Comparison of ENCODE assay signal across 26 mouse cellular contexts in the genomic region with DNA sequence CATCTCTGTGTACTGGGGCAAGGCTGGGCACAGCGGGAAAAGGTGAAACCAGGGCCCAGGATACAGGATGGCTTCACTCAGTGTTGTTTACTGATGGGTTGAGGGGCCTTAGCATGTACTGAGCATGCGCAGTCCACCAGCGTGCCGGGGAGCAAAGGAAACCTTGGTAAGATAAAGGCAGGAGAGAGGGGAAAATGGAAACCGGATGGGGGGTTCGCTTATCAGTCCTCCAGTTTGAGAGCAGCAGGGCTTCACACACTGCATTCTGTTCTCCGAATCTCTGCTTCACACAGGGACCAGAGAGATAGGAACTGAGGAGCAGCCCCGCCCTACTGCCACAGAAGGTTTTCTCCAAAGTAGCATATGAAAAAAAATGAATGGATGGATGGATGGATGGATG.
DNase-seq lines count a peak whose midpoint lies in the region; ATAC-seq and TF ChIP-seq lines count a peak whose summit lies in the region.
"Had no signal": no experiment of that assay in that cellular context is flagged by ENCODE, and none has a peak within 500 bp of the region (broad histone marks: within the 10 kb centered on the region; RNA-seq: fewer than 3 reads in every experiment).

No protein-coding gene starts in this region.

- H3K4me3 ChIP-seq in heart, embryonic 14.5 days (ENCODE audit: control insufficient read depth in 1 of 2, insufficient read depth in 1 of 2, low read depth in 1 of 2, low read length in 2 of 2), result no peak overlapping the region
- no peak overlapping the region for H3K4me3 ChIP-seq in midbrain, embryonic 10.5 days
- no peak overlapping the region for H3K4me3 ChIP-seq in midbrain, embryonic 13.5 days (replicated peaks)
- no peak overlapping the region for H3K4me3 ChIP-seq in ES-Bruce4 (ENCODE audit: low read depth, low read length)
- H3K4me3 ChIP-seq: embryonic facial prominence, embryonic 13.5 days; forebrain, embryonic 15.5 days; gastrocnemius, adult 2 months; intestine, embryonic 15.5 days; limb, embryonic 13.5 days; lung, embryonic 15.5 days had no signal

- no peak overlapping the region for H3K27ac ChIP-seq in heart, embryonic 14.5 days (replicated peaks in 1 of 2; ENCODE audit: control insufficient read depth in 1 of 2, insufficient read depth in 1 of 2, low read depth in 2 of 2, low read length in 2 of 2)
- peak overlapping the region; percentile 75 for H3K27ac ChIP-seq in midbrain, embryonic 10.5 days (replicated peaks)
- H3K27ac ChIP-seq in midbrain, embryonic 13.5 days, result no peak overlapping the region
- H3K27ac ChIP-seq in ES-Bruce4 (ENCODE audit: insufficient read depth, low read length), result peak overlapping the region; percentile 15
- H3K27ac ChIP-seq: embryonic facial prominence, embryonic 13.5 days; forebrain, embryonic 15.5 days; gastrocnemius, adult 2 months; hindbrain, postnatal 0 days; intestine, embryonic 15.5 days; limb, embryonic 13.5 days; lung, embryonic 15.5 days had no signal

- peaks cover 4% of the 10 kb centered on the region; the same call in 1 of the 2 replicates for H3K9me3 ChIP-seq in heart, embryonic 14.5 days (ENCODE audit: control insufficient read depth, low read length)
- peaks cover 11% of the 10 kb centered on the region; the same call in 1 of the 2 replicates for H3K9me3 ChIP-seq in midbrain, embryonic 10.5 days (replicated peaks)
- no peaks in the 10 kb centered on the region for H3K9me3 ChIP-seq in midbrain, embryonic 13.5 days
- H3K9me3 ChIP-seq in ES-Bruce4 (replicated peaks; ENCODE audit: control insufficient read depth, insufficient read depth, low read length, poor library complexity, severe bottlenecking), result no peaks in the 10 kb centered on the region; the same call in 1 of the 2 replicates
- H3K9me3 ChIP-seq: forebrain, embryonic 15.5 days; intestine, embryonic 15.5 days; limb, embryonic 13.5 days; lung, embryonic 15.5 days had no signal

- peak overlapping the region; percentile 44 for H3K4me2 ChIP-seq in heart, embryonic 14.5 days (ENCODE audit: low read length)
- no peak overlapping the region for H3K4me2 ChIP-seq in midbrain, embryonic 13.5 days (replicated peaks)
- H3K4me2 ChIP-seq: embryonic facial prominence, embryonic 13.5 days; forebrain, embryonic 15.5 days; intestine, embryonic 15.5 days; limb, embryonic 13.5 days; liver, embryonic 11.5 days; lung, embryonic 15.5 days had no signal

- no peak overlapping the region for H3K9ac ChIP-seq in heart, embryonic 14.5 days (ENCODE audit: low read length)
- H3K9ac ChIP-seq in midbrain, embryonic 13.5 days (replicated peaks), result no peak overlapping the region
- no peak overlapping the region for H3K9ac ChIP-seq in ES-Bruce4 (ENCODE audit: low read depth, poor library complexity, severe bottlenecking)
- H3K9ac ChIP-seq: embryonic facial prominence, embryonic 13.5 days; forebrain, embryonic 15.5 days; intestine, embryonic 15.5 days; limb, embryonic 13.5 days; lung, embryonic 15.5 days had no signal

- H3K4me1 ChIP-seq in heart, embryonic 14.5 days (ENCODE audit: control insufficient read depth in 2 of 2, insufficient read depth in 2 of 2, low read length in 2 of 2), result peaks cover 0 to 8% of the 10 kb centered on the region in 2 experiments; a peak in 2 of 4 replicates
- peaks cover 21% of the 10 kb centered on the region for H3K4me1 ChIP-seq in midbrain, embryonic 10.5 days
- peaks cover 8% of the 10 kb centered on the region for H3K4me1 ChIP-seq in midbrain, embryonic 13.5 days (replicated peaks)
- peaks cover 9% of the 10 kb centered on the region for H3K4me1 ChIP-seq in ES-Bruce4 (ENCODE audit: control insufficient read depth, insufficient read depth, low read length)
- H3K4me1 ChIP-seq: embryonic facial prominence, embryonic 13.5 days; intestine, embryonic 15.5 days; limb, embryonic 13.5 days; lung, embryonic 15.5 days had no signal

- DNase-seq in heart, adult 11 months, result peak; percentile 76
- DNase-seq in heart, adult 9 months (ENCODE audit: low spot score in 2 of 2), result no peak
- no peak for DNase-seq in heart, postnatal 14 days
- no peak for DNase-seq in midbrain, embryonic 10.5 days (ENCODE audit: low spot score)
- no peak for DNase-seq in urinary bladder, postnatal 36 days (ENCODE audit: low spot score in 2 of 2)
- DNase-seq: adrenal gland, postnatal 25 days; cerebellum, adult 11-12 months; cerebellum, adult 9-11 months; embryo, embryonic 11 days; gastrocnemius, adult 2 months; gastrocnemius, postnatal 36 days; kidney, adult 2 months; kidney, postnatal 36 days; right cerebral cortex, postnatal 14 days; thymus, postnatal 4 days had no signal

- WGBS in heart, embryonic 14.5 days, result 26% methylated on average over 8 of the region's 8 CpGs
- WGBS in midbrain, embryonic 10.5 days, result 83% methylated on average over 8 of the region's 8 CpGs
- WGBS in midbrain, embryonic 13.5 days, result 81% methylated on average over 8 of the region's 8 CpGs

- no peak for TF ChIP-seq POLR2A in ES-Bruce4 (IDR thresholded peaks at IDR 0.05; ENCODE audit: insufficient read depth, low read length)

- no peaks in the 10 kb centered on the region for H3K27me3 ChIP-seq in heart, embryonic 14.5 days (ENCODE audit: control insufficient read depth, insufficient read depth, low read length)
- H3K27me3 ChIP-seq in midbrain, embryonic 10.5 days (ENCODE audit: low read depth, poor library complexity, severe bottlenecking), result no peaks in the 10 kb centered on the region
- no peaks in the 10 kb centered on the region for H3K27me3 ChIP-seq in midbrain, embryonic 13.5 days
- no peaks in the 10 kb centered on the region for H3K27me3 ChIP-seq in ES-Bruce4 (ENCODE audit: control insufficient read depth, insufficient read depth, low read length, poor library complexity, severe bottlenecking)
- H3K27me3 ChIP-seq: embryonic facial prominence, embryonic 13.5 days; forebrain, embryonic 15.5 days; intestine, embryonic 15.5 days; limb, embryonic 13.5 days; lung, embryonic 15.5 days had no signal

- ATAC-seq in heart, embryonic 14.5 days (ENCODE audit: insufficient number of reproducible peaks, insufficient read depth, low FRiP score, low read depth), result no peak
- no peak; the same call in 1 of the 2 replicates for ATAC-seq in midbrain, embryonic 13.5 days
- ATAC-seq: CD4-positive, CD25-positive, alpha-beta regulatory T cell, adult 4 months; forebrain, embryonic 15.5 days; intestine, embryonic 15.5 days had no signal

- intact Hi-C loops in heart, postnatal 14 days (cut with DNase I), result no loop called here

- no peak for TF ChIP-seq CTCF in ES-Bruce4 (IDR thresholded peaks at IDR 0.05; ENCODE audit: low read depth, low read length)

- H3K36me3 ChIP-seq in heart, embryonic 14.5 days (ENCODE audit: control insufficient read depth, insufficient read depth, low read length), result no peaks in the 10 kb centered on the region
- no peaks in the 10 kb centered on the region for H3K36me3 ChIP-seq in midbrain, embryonic 10.5 days
- H3K36me3 ChIP-seq in midbrain, embryonic 13.5 days, result no peaks in the 10 kb centered on the region
- no peaks in the 10 kb centered on the region for H3K36me3 ChIP-seq in ES-Bruce4 (ENCODE audit: control insufficient read depth, insufficient read depth, low read length, poor library complexity, severe bottlenecking)
- H3K36me3 ChIP-seq: embryonic facial prominence, embryonic 13.5 days; forebrain, embryonic 15.5 days; intestine, embryonic 15.5 days; limb, embryonic 13.5 days; lung, embryonic 15.5 days had no signal

- no peak for TF ChIP-seq EP300 in ES-Bruce4 (IDR thresholded peaks at IDR 0.05; ENCODE audit: insufficient read depth, low read depth, low read length)

Comparison
In these comparisons a context has a peak if more than half of its experiments do, and no peak if none do; other contexts are left out.
1. H3K27ac ChIP-seq: peak in midbrain, embryonic 10.5 days (single experiment) and ES-Bruce4 (single experiment); none in heart, embryonic 14.5 days (0 of 2) and midbrain, embryonic 13.5 days (single experiment).